Mouse (Mus musculus): ENCODE data around the gene Sun1.

GRCm38 (mm10) chr5:139261403-139261802, 61.0 kb downstream of the Sun1 start:
- no peak for TF ChIP-seq CTCF (IDR thresholded peaks at IDR 0.05; ENCODE audit: low read depth, low read length)
- no peak for TF ChIP-seq EP300 (IDR thresholded peaks at IDR 0.05; ENCODE audit: insufficient read depth, low read depth, low read length)

Measured in ES-Bruce4 (cell line).